In the genomic region with DNA sequence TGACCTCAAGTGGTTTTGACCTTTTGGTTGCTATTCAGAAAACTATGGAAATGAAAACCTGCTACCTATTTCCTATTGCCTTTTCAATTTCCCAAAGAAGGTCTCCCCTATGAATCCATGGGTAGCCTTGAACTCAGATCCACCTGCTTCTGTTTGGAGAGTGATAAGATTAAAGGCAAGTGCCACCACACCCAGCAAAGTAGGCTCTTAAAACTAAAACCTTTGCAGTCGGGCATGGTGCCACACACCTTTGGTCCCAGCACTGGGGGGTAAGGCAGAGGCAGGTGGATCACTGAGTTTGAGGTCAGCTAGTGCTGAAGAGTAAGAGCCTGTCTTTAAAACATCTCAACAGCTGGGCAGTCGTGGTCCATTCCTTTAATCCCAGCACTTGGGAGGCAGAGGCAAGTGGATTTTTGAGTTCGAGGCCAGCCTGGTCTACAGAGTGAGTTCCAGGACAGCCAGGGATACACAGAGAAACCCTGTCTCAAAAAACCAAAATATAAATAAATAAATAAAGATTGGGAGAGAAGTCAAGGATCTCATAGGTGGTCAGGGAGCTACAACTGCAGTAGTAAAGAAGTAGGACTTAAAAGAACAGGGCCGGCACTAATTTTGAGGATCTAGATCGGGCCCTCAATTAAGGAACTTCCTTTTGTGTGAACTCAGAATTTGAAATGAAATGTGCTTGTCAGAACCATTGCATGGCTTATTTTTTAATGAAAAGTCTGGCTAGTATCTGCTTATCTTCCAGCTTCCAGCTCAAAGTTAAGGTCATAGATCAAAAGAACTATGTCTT, we compare ENCODE assay signal across 8 mouse cellular contexts. TPM values are rescaled to one million over a fixed set of nuclear protein-coding genes. Genes with fewer than 3 reads are reported as not detected.
DNase-seq lines count a peak whose midpoint lies in the region; ATAC-seq and TF ChIP-seq lines count a peak whose summit lies in the region.

No protein-coding gene starts in this region.

- H3K9me3 ChIP-seq in heart, embryonic 13.5 days, result no peaks in the 10 kb centered on the region
- H3K9me3 ChIP-seq in intestine, postnatal 0 days (ENCODE audit: control insufficient read depth), result no peaks in the 10 kb centered on the region
- H3K9me3 ChIP-seq in liver, postnatal 0 days (ENCODE audit: low read length), result no peaks in the 10 kb centered on the region

- TF ChIP-seq EP300 in heart, adult 2 months (IDR thresholded peaks at IDR 0.05; ENCODE audit: insufficient read depth, low read depth, low read length), result no peak
- peak; percentile 76 for TF ChIP-seq EP300 in liver, postnatal 0 days (IDR thresholded peaks at IDR 0.05; ENCODE audit: low read depth)

- intact Hi-C loops in heart, adult 2 months (cut with DNase I), result loop anchor here (10.0 kb wide), 1 partner anchor 666 kb away; the partner anchor contains the start of genes 0610012G03Rik and Ncbp2

- H3K27me3 ChIP-seq in heart, embryonic 13.5 days (replicated peaks), result no peaks in the 10 kb centered on the region
- no peaks in the 10 kb centered on the region for H3K27me3 ChIP-seq in heart, adult 2 months (ENCODE audit: control insufficient read depth, insufficient read depth, low read length)
- no peaks in the 10 kb centered on the region for H3K27me3 ChIP-seq in intestine, postnatal 0 days (replicated peaks; ENCODE audit: control insufficient read depth, insufficient read depth, low read length)
- no peaks in the 10 kb centered on the region for H3K27me3 ChIP-seq in liver, postnatal 0 days (ENCODE audit: insufficient read depth, low read length)

- peak overlapping the region; percentile 92 for H3K4me3 ChIP-seq in heart, embryonic 13.5 days
- no peak overlapping the region for H3K4me3 ChIP-seq in heart, adult 2 months
- peak overlapping the region; percentile 84 for H3K4me3 ChIP-seq in cortical plate, adult 2 months (ENCODE audit: insufficient read depth, low read length)
- peak overlapping the region; percentile 75 for H3K4me3 ChIP-seq in intestine, postnatal 0 days (ENCODE audit: low read depth, low read length)
- H3K4me3 ChIP-seq in liver, postnatal 0 days (ENCODE audit: low read depth, low read length), result peak overlapping the region; percentile 87

- peak overlapping the region; percentile 97; the same call in 1 of the 2 replicates for H3K27ac ChIP-seq in heart, embryonic 13.5 days (replicated peaks)
- H3K27ac ChIP-seq in heart, adult 2 months, result no peak overlapping the region
- H3K27ac ChIP-seq in cortical plate, adult 2 months (ENCODE audit: insufficient read depth, low read length), result no peak overlapping the region
- H3K27ac ChIP-seq in intestine, postnatal 0 days (ENCODE audit: low read depth, low read length), result no peak overlapping the region
- peak overlapping the region; percentile 93 for H3K27ac ChIP-seq in liver, postnatal 0 days (ENCODE audit: low read depth)

- H3K4me2 ChIP-seq in heart, embryonic 13.5 days, result peak overlapping the region; percentile 87
- H3K4me2 ChIP-seq in intestine, postnatal 0 days (replicated peaks; ENCODE audit: low read depth), result peak overlapping the region; percentile 95
- H3K4me2 ChIP-seq in liver, postnatal 0 days (ENCODE audit: low read depth, low read length), result peak overlapping the region; percentile 75

- 49% methylated on average over 5 of the region's 5 CpGs for WGBS in heart, embryonic 13.5 days
- 68% methylated on average over 5 of the region's 5 CpGs for WGBS in heart, adult 2 months
- 36% methylated on average over 5 of the region's 5 CpGs for WGBS in intestine, postnatal 0 days
- 31% methylated on average over 5 of the region's 5 CpGs for WGBS in liver, postnatal 0 days (ENCODE audit: insufficient replicate concordance)

- DNase-seq in heart, adult 2 months, result no peak
- peak; percentile 61 for DNase-seq in liver, postnatal 0 days
- no peak for DNase-seq in right cerebral cortex, postnatal 25 days
- DNase-seq in layer of hippocampus, adult 18-20 months (ENCODE audit: low spot score in 2 of 2), result no peak

- TF ChIP-seq POLR2A in heart, adult 2 months (IDR thresholded peaks at IDR 0.05; ENCODE audit: insufficient read depth, low read depth, low read length), result no peak
- no peak for TF ChIP-seq POLR2A in cortical plate, adult 2 months (IDR thresholded peaks at IDR 0.05; ENCODE audit: extremely low read depth, insufficient read depth, low read length)

- no peak for ATAC-seq in heart, embryonic 13.5 days (ENCODE audit: extremely low read depth, insufficient number of reproducible peaks, low FRiP score, low TSS enrichment)
- no peak for ATAC-seq in intestine, postnatal 0 days
- peak; percentile 15; the same call in 1 of the 2 replicates for ATAC-seq in liver, postnatal 0 days
- no peak for ATAC-seq in CD4-positive, CD25-positive, alpha-beta regulatory T cell, adult 4 months

- H3K36me3 ChIP-seq in heart, embryonic 13.5 days, result peaks cover 26% of the 10 kb centered on the region
- peaks cover 4% of the 10 kb centered on the region for H3K36me3 ChIP-seq in heart, adult 2 months (ENCODE audit: control insufficient read depth, insufficient read depth, low read length)
- H3K36me3 ChIP-seq in intestine, postnatal 0 days (ENCODE audit: control insufficient read depth, insufficient read depth), result peaks cover 13% of the 10 kb centered on the region; the same call in 1 of the 2 replicates
- peaks cover 33% of the 10 kb centered on the region for H3K36me3 ChIP-seq in liver, postnatal 0 days (replicated peaks; ENCODE audit: insufficient read depth, low read length)

- peak overlapping the region; percentile 94 for H3K9ac ChIP-seq in heart, embryonic 13.5 days
- H3K9ac ChIP-seq in heart, adult 2 months (ENCODE audit: low read depth, low read length), result no peak overlapping the region
- no peak overlapping the region for H3K9ac ChIP-seq in intestine, postnatal 0 days (ENCODE audit: low read depth, low read length)
- H3K9ac ChIP-seq in liver, postnatal 0 days (replicated peaks), result peak overlapping the region; percentile 88

- no peaks in the 10 kb centered on the region for H3K79me2 ChIP-seq in heart, adult 2 months (replicated peaks; ENCODE audit: control insufficient read depth, insufficient read depth, low read length)

- TF ChIP-seq CTCF in heart, adult 2 months (IDR thresholded peaks at IDR 0.05), result no peak
- TF ChIP-seq CTCF in cortical plate, adult 2 months (IDR thresholded peaks at IDR 0.05; ENCODE audit: extremely low read depth, insufficient read depth, low read length), result no peak
- TF ChIP-seq CTCF in intestine, postnatal 0 days (IDR thresholded peaks at IDR 0.05; ENCODE audit: low read depth), result no peak
- no peak for TF ChIP-seq CTCF in liver, postnatal 0 days (IDR thresholded peaks at IDR 0.05; ENCODE audit: low read depth)

- peaks cover 33% of the 10 kb centered on the region for H3K4me1 ChIP-seq in heart, embryonic 13.5 days
- peaks cover 2% of the 10 kb centered on the region; the same call in 1 of the 2 replicates for H3K4me1 ChIP-seq in heart, adult 2 months (ENCODE audit: control insufficient read depth, insufficient read depth, low read length)
- H3K4me1 ChIP-seq in cortical plate, adult 2 months (ENCODE audit: control insufficient read depth, insufficient read depth, low read length), result peaks cover 1% of the 10 kb centered on the region; the same call in 1 of the 2 replicates
- H3K4me1 ChIP-seq in intestine, postnatal 0 days (replicated peaks; ENCODE audit: control insufficient read depth, insufficient read depth, low read length), result no peaks in the 10 kb centered on the region
- peaks cover 24% of the 10 kb centered on the region for H3K4me1 ChIP-seq in liver, postnatal 0 days (ENCODE audit: insufficient read depth)

RNA-seq across cellular contexts. Expression of gene Tfrc, which starts 1.9 kb away (rescaled TPM):
- polyA plus RNA-seq in heart, embryonic 13.5 days (2015; fragmentation: Nextera tagmentation; extraction: Ambion mirVana), result 32.7 and 34.7 TPM in 2 replicates
- total RNA-seq in heart, adult 2 months (2021), result 10 to 100 TPM; 51.3 to 85.7 TPM
- polyA plus RNA-seq in heart, adult 2 months (2012; rRNA removed), result 27.8 and 72.8 TPM in 2 replicates
- 77.7 and 82.2 TPM in 2 replicates for polyA plus RNA-seq in cortical plate, adult 2 months (2012; rRNA removed)
- polyA plus RNA-seq in intestine, postnatal 0 days (2015; fragmentation: Nextera tagmentation; extraction: Ambion mirVana), result 23.1 and 23.7 TPM in 2 replicates
- polyA plus RNA-seq in liver, postnatal 0 days (2015; fragmentation: Nextera tagmentation; extraction: Ambion mirVana), result 85.1 and 103 TPM in 2 replicates
- polyA plus RNA-seq in CD4-positive, CD25-positive, alpha-beta regulatory T cell, adult 4 months (2017; shearing (Covaris generic)), result 10 to 100 TPM; 18.1 to 19.5 TPM
- 10 to 100 TPM; 37.3 to 43.2 TPM for total RNA-seq in layer of hippocampus, adult 18-20 months (2021)

RNA-seq across cellular contexts. Expression of gene Tnk2, which starts 33.0 kb away (rescaled TPM):
- polyA plus RNA-seq in heart, embryonic 13.5 days (2015; fragmentation: Nextera tagmentation; extraction: Ambion mirVana), result 7.1 and 8.7 TPM in 2 replicates
- 10 to 100 TPM; 17.8 to 19.6 TPM for total RNA-seq in heart, adult 2 months (2021)
- polyA plus RNA-seq in heart, adult 2 months (2012; rRNA removed), result 32.2 and 37.0 TPM in 2 replicates
- polyA plus RNA-seq in cortical plate, adult 2 months (2012; rRNA removed), result 202 and 204 TPM in 2 replicates
- polyA plus RNA-seq in intestine, postnatal 0 days (2015; fragmentation: Nextera tagmentation; extraction: Ambion mirVana), result 8.0 and 9.6 TPM in 2 replicates
- 2.9 and 3.5 TPM in 2 replicates for polyA plus RNA-seq in liver, postnatal 0 days (2015; fragmentation: Nextera tagmentation; extraction: Ambion mirVana)
- 1 to 10 TPM; 4.8 to 8.9 TPM for polyA plus RNA-seq in CD4-positive, CD25-positive, alpha-beta regulatory T cell, adult 4 months (2017; shearing (Covaris generic))
- total RNA-seq in layer of hippocampus, adult 18-20 months (2021), result 100 to 1,000 TPM; 227 to 233 TPM

Comparison
In these comparisons a context has a peak if more than half of its experiments do, and no peak if none do; other contexts are left out.
1. H3K27ac ChIP-seq: peak in heart, embryonic 13.5 days (single experiment) and liver, postnatal 0 days (single experiment); none in heart, adult 2 months (single experiment), cortical plate, adult 2 months (single experiment) and intestine, postnatal 0 days (single experiment).
2. H3K9ac ChIP-seq: peak in heart, embryonic 13.5 days (single experiment) and liver, postnatal 0 days (single experiment); none in heart, adult 2 months (single experiment) and intestine, postnatal 0 days (single experiment).
3. Peak in every context shown above with its lines, with median percentiles within 50 percentile points of each other: H3K4me2 ChIP-seq.